Comparison of ENCODE assay signal across 11 mouse cellular contexts in the genomic region with DNA sequence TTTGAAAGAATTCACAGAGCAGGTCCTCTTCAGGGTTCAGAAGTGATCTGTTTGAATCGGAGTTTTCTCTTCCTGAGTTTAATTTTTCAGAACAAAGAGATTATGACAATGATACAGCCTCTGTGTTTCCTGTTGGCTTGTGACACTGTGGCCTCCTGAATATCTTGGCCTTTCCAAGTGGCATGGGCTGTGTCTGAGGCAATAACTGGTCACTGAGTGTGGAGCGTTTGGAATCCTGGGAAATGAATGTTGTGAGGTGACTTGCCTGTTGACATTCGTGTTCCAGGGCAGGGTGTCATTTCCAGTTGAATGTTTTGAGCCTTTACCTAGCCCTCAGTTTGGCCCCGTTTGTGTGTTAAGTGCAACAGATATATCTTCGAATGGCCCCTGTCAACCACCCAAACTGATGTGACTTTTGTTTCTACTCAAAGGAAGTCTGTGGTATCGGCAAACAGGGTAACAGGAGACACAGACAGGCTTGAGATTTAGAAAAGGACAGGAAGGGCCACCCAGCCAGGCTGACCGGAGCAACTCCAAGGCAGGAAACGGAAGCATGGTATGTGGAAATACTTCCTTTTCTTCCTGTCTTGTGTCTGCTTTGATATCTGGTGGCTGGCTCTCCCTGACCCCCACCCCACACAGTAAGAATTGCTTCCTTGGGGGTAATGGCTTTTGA. TPM values are rescaled to one million over a fixed set of nuclear protein-coding genes. Genes with fewer than 3 reads are reported as not detected.
DNase-seq lines count a peak whose midpoint lies in the region; ATAC-seq and TF ChIP-seq lines count a peak whose summit lies in the region.
"Had no signal": no experiment of that assay in that cellular context is flagged by ENCODE, and none has a peak within 500 bp of the region (broad histone marks: within the 10 kb centered on the region; RNA-seq: fewer than 3 reads in every experiment).

No protein-coding gene starts in this region.

- 62% methylated on average over 8 of the region's 8 CpGs for WGBS in kidney, embryonic 14.5 days
- 45% methylated on average over 8 of the region's 8 CpGs for WGBS in lung, embryonic 15.5 days
- 77% methylated on average over 8 of the region's 8 CpGs for WGBS in hindbrain, embryonic 16.5 days

- no peak overlapping the region for H3K9ac ChIP-seq in kidney, embryonic 14.5 days (ENCODE audit: low read depth, low read length)
- H3K9ac ChIP-seq in CH12.LX (ENCODE audit: insufficient read depth, low read depth) = peak overlapping the region; percentile 86
- no peak overlapping the region for H3K9ac ChIP-seq in lung, embryonic 15.5 days
- H3K9ac ChIP-seq in hindbrain, embryonic 16.5 days (ENCODE audit: low read depth, low read length) = no peak overlapping the region
- H3K9ac ChIP-seq: hindbrain, embryonic 13.5 days had no signal

- TF ChIP-seq EP300 in CH12.LX (IDR thresholded peaks at IDR 0.05; ENCODE audit: low read length) = no peak

- no peaks in the 10 kb centered on the region for H3K4me1 ChIP-seq in kidney, embryonic 14.5 days (ENCODE audit: control insufficient read depth, insufficient read depth, low read length)
- peaks cover 45 to 89% of the 10 kb centered on the region in 2 experiments for H3K4me1 ChIP-seq in CH12.LX (ENCODE audit: control insufficient read depth in 1 of 2, insufficient read depth in 2 of 2)
- H3K4me1 ChIP-seq in lung, embryonic 15.5 days = peaks cover 16% of the 10 kb centered on the region
- H3K4me1 ChIP-seq in hindbrain, embryonic 16.5 days (ENCODE audit: control insufficient read depth, insufficient read depth, low read depth, low read length) = peaks cover 4% of the 10 kb centered on the region
- H3K4me1 ChIP-seq: midbrain, embryonic 10.5 days had no signal

- H3K79me2 ChIP-seq in CH12.LX (replicated peaks; ENCODE audit: control insufficient read depth, extremely low read depth, insufficient read depth, poor library complexity, severe bottlenecking) = peaks cover 8% of the 10 kb centered on the region

- ATAC-seq in kidney, embryonic 14.5 days (ENCODE audit: low FRiP score, low TSS enrichment) = no peak
- peak; percentile 28; the same call in 1 of the 2 replicates for ATAC-seq in common myeloid progenitor, adult 5-6 weeks (replicated peaks; ENCODE audit: low read depth, poor library complexity, severe bottlenecking)
- no peak for ATAC-seq in lung, embryonic 15.5 days (ENCODE audit: borderline replicate concordance, extremely low read depth, low FRiP score, low TSS enrichment)
- no peak for ATAC-seq in hindbrain, embryonic 16.5 days
- ATAC-seq: forebrain, embryonic 16.5 days had no signal

- no peak overlapping the region for H3K4me2 ChIP-seq in kidney, embryonic 14.5 days (replicated peaks; ENCODE audit: low read depth, low read length)
- H3K4me2 ChIP-seq in CH12.LX (ENCODE audit: insufficient read depth, low read depth, poor library complexity, severe bottlenecking) = peak overlapping the region; percentile 83
- no peak overlapping the region; the same call in 1 of the 2 replicates for H3K4me2 ChIP-seq in lung, embryonic 15.5 days
- H3K4me2 ChIP-seq in hindbrain, embryonic 16.5 days (ENCODE audit: low read length) = no peak overlapping the region
- H3K4me2 ChIP-seq: hindbrain, embryonic 13.5 days had no signal

- peak; percentile 43 for DNase-seq in kidney, adult 11 months
- no peak for DNase-seq in CH12.LX (ENCODE audit: extremely low read depth)
- DNase-seq in left cerebral cortex, adult 11 months (ENCODE audit: low spot score) = no peak
- no peak for DNase-seq in layer of hippocampus, postnatal 25 days (ENCODE audit: extremely low spot score in 1 of 2, low spot score in 1 of 2)

- H3K9me3 ChIP-seq in kidney, embryonic 14.5 days (ENCODE audit: control insufficient read depth, low read length) = no peaks in the 10 kb centered on the region
- no peaks in the 10 kb centered on the region for H3K9me3 ChIP-seq in CH12.LX (replicated peaks; ENCODE audit: low read length)
- no peaks in the 10 kb centered on the region for H3K9me3 ChIP-seq in lung, embryonic 15.5 days
- H3K9me3 ChIP-seq in hindbrain, embryonic 16.5 days (ENCODE audit: control insufficient read depth, low read length) = no peaks in the 10 kb centered on the region
- H3K9me3 ChIP-seq: hindbrain, embryonic 13.5 days; midbrain, embryonic 10.5 days had no signal

- TF ChIP-seq CTCF in CH12.LX (conservative IDR thresholded peaks at IDR 0.05 in 1 of 2, IDR thresholded peaks at IDR 0.05 in 1 of 2; ENCODE audit: low read depth in 2 of 2, low read length in 2 of 2) = no peak

- H3K4me3 ChIP-seq in kidney, embryonic 14.5 days (ENCODE audit: low read length) = no peak overlapping the region
- H3K4me3 ChIP-seq in CH12.LX (replicated peaks in 1 of 3; ENCODE audit: low read depth in 2 of 3, low read length in 2 of 3, poor library complexity in 1 of 3) = peak overlapping the region; percentile 36 to 46 (median 46)
- H3K4me3 ChIP-seq in lung, embryonic 15.5 days = no peak overlapping the region
- no peak overlapping the region for H3K4me3 ChIP-seq in hindbrain, embryonic 16.5 days (ENCODE audit: low read length)
- H3K4me3 ChIP-seq: hindbrain, embryonic 13.5 days; midbrain, embryonic 10.5 days had no signal

- in situ Hi-C loops in CH12.LX (cut with MboI; ENCODE audit: low pct_ligation_motif_present, low pct_unique_long_range_greater_than_20kb, low sequenced_read_pairs) = loop anchor here (10.0 kb wide), 1 partner anchor 50 kb away; a partner anchor contains a TSS

- TF ChIP-seq POLR2A in CH12.LX (IDR thresholded peaks at IDR 0.05; ENCODE audit: low read depth, low read length) = no peak

- no peaks in the 10 kb centered on the region for H3K36me3 ChIP-seq in kidney, embryonic 14.5 days (ENCODE audit: control insufficient read depth, insufficient read depth, low read length)
- H3K36me3 ChIP-seq in CH12.LX (replicated peaks in 1 of 2; ENCODE audit: control insufficient read depth in 1 of 2, insufficient read depth in 1 of 2, low read length in 1 of 2) = no peaks in the 10 kb centered on the region
- no peaks in the 10 kb centered on the region for H3K36me3 ChIP-seq in lung, embryonic 15.5 days
- no peaks in the 10 kb centered on the region for H3K36me3 ChIP-seq in hindbrain, embryonic 16.5 days (ENCODE audit: control insufficient read depth, insufficient read depth, low read length)
- H3K36me3 ChIP-seq: hindbrain, embryonic 13.5 days; midbrain, embryonic 10.5 days had no signal

- no peaks in the 10 kb centered on the region for H3K27me3 ChIP-seq in kidney, embryonic 14.5 days (ENCODE audit: control insufficient read depth, insufficient read depth, low read length)
- H3K27me3 ChIP-seq in CH12.LX (replicated peaks) = no peaks in the 10 kb centered on the region
- H3K27me3 ChIP-seq in lung, embryonic 15.5 days = no peaks in the 10 kb centered on the region
- no peaks in the 10 kb centered on the region for H3K27me3 ChIP-seq in hindbrain, embryonic 16.5 days (replicated peaks; ENCODE audit: control insufficient read depth, insufficient read depth, low read length)
- H3K27me3 ChIP-seq: hindbrain, embryonic 13.5 days had no signal

- no peak overlapping the region; the same call in 1 of the 2 replicates for H3K27ac ChIP-seq in kidney, embryonic 14.5 days (ENCODE audit: low read depth, low read length)
- H3K27ac ChIP-seq in CH12.LX (ENCODE audit: insufficient read depth, low read depth) = peak overlapping the region; percentile 69
- H3K27ac ChIP-seq in lung, embryonic 15.5 days = peak overlapping the region; percentile 67
- H3K27ac ChIP-seq in hindbrain, embryonic 16.5 days (ENCODE audit: low read depth, low read length) = no peak overlapping the region
- H3K27ac ChIP-seq: hindbrain, embryonic 13.5 days; midbrain, embryonic 10.5 days had no signal

- TF ChIP-seq RAD21 in CH12.LX (IDR thresholded peaks at IDR 0.05; ENCODE audit: low read depth, low read length) = no peak

- dilution Hi-C loops in CH12.LX (cut with MboI; ENCODE audit: extremely low pct_ligation_motif_present, extremely low pct_unique_long_range_greater_than_20kb, low sequenced_read_pairs) = no loop called here

TF ChIP-seq in CH12.LX, 34 proteins besides CTCF, POLR2A, EP300 and RAD21:
- TF ChIP-seq ETS1 (conservative IDR thresholded peaks at IDR 0.05; ENCODE audit: low read depth, low read length) (no peak), MAZ (IDR thresholded peaks at IDR 0.05; ENCODE audit: low read depth, low read length) (no peak), BHLHE40 (IDR thresholded peaks at IDR 0.05; ENCODE audit: low read depth, low read length) (no peak), ELF1 (IDR thresholded peaks at IDR 0.05; ENCODE audit: low read depth, low read length) (no peak; the same call in 1 of the 2 replicates), NELFE (IDR thresholded peaks at IDR 0.05; ENCODE audit: low read depth, low read length) (no peak)

RNA-seq across cellular contexts. Expression of a gene that starts 52.3 kb away (rescaled TPM):
- 22.6 and 45.6 TPM in 2 replicates for polyA plus RNA-seq in kidney, embryonic 14.5 days (2014; fragmentation: Nextera tagmentation; extraction: Ambion mirVana)
- total RNA-seq in CH12.LX (2012; rRNA removed) = 42.2 and 43.5 TPM in 2 replicates
- total RNA-seq in CH12.LX (2014; rRNA removed) = 36.7 and 40.1 TPM in 2 replicates
- polyA plus RNA-seq in CH12.LX (2012; ENCODE audit: insufficient read length, low read depth) = 94.6 and 100 TPM in 2 replicates
- total RNA-seq in common myeloid progenitor, adult 5-6 weeks (2017) = 30.3 and 62.7 TPM in 2 replicates
- polyA plus RNA-seq in lung, embryonic 15.5 days (2015; fragmentation: Nextera tagmentation; extraction: Ambion mirVana) = 48.8 and 56.3 TPM in 2 replicates
- 35.4 and 38.0 TPM in 2 replicates for polyA plus RNA-seq in hindbrain, embryonic 16.5 days (2015; fragmentation: Nextera tagmentation; extraction: Ambion mirVana)
- total RNA-seq in layer of hippocampus, postnatal 25 days (2021) = 100 to 1,000 TPM; 137 to 159 TPM

Comparison
In these comparisons a context has a peak if more than half of its experiments do, and no peak if none do; other contexts are left out.
1. H3K27ac ChIP-seq: peak in CH12.LX (single experiment) and lung, embryonic 15.5 days (single experiment); none in kidney, embryonic 14.5 days (single experiment) and hindbrain, embryonic 16.5 days (single experiment).
2. H3K4me3 ChIP-seq: peak in CH12.LX (3 of 3); none in kidney, embryonic 14.5 days (single experiment), lung, embryonic 15.5 days (single experiment) and hindbrain, embryonic 16.5 days (single experiment).